Mouse (Mus musculus) neural tube, embryonic 12.5 days (tissue): ENCODE data around the gene Psma1. TPM values are rescaled to one million over a fixed set of nuclear protein-coding genes. Genes with fewer than 3 reads are reported as not detected.

Experiments
- ATAC-seq: fragments of 200-750 bp; cut with Nextera tagmentation; 2 replicates; pipeline ENCODE4 v1.8.0; 2017; ENCODE audit warnings: low read depth, mild to moderate bottlenecking, moderate TSS enrichment, moderate library complexity; ENCODE audit not compliant: low FRiP score
- H3K27ac ChIP-seq: fragments of 300-500 bp; sonication (generic); 2 replicates; pipeline ENCODE4 v1.5.1; 2016
- H3K27me3 ChIP-seq: fragments of 300-500 bp; sonication (generic); replicated peaks from 2 replicates; pipeline ENCODE4 v1.6.1; 2016; ENCODE audit warnings: mild to moderate bottlenecking
- H3K36me3 ChIP-seq: fragments of 300-500 bp; sonication (generic); 2 replicates; pipeline ENCODE4 v1.6.1; 2016; ENCODE audit warnings: mild to moderate bottlenecking
- H3K4me1 ChIP-seq: fragments of 300-500 bp; sonication (generic); 2 replicates; pipeline ENCODE4 v1.6.1; 2016
- H3K4me2 ChIP-seq: fragments of 300-500 bp; sonication (generic); replicated peaks from 2 replicates; pipeline ENCODE4 v1.6.1; 2016; ENCODE audit warnings: mild to moderate bottlenecking
- H3K4me3 ChIP-seq: fragments of 300-500 bp; sonication (generic); 2 replicates; pipeline ENCODE4 v1.5.1; 2016
- H3K9ac ChIP-seq: fragments of 300-500 bp; sonication (generic); 2 replicates; pipeline ENCODE4 v1.6.1; 2016; ENCODE audit warnings: mild to moderate bottlenecking
- H3K9me3 ChIP-seq: fragments of 300-500 bp; sonication (generic); 2 replicates; pipeline ENCODE4 v1.6.1; 2016; ENCODE audit warnings: mild to moderate bottlenecking
- WGBS: fragments of 180-500 bp; shearing (Covaris S2); methylation state at CpG from one replicate; pipeline ENCODE4 v1.1.7; 2016; 5-methylcytosine and 5-hydroxymethylcytosine counted together
- polyA plus RNA-seq: library from polyadenylated mRNA; unstranded; fragments of >200 nt; fragmentation: Nextera tagmentation; extraction: Ambion mirVana; gene quantifications from 2 replicates; pipeline ENCODE4 v1.2.1, GENCODE M21; 2016

Psma1 gene
- 368 and 370 TPM in 2 replicates for polyA plus RNA-seq

GRCm38 (mm10) chr7:114276005-114276752 is at the start of gene Psma1:
Gene Psma1 (minus strand): TSS chr7:114276118.
- WGBS: under 1% methylated on average over 39 of the region's 39 CpGs
- H3K27ac ChIP-seq: no peak within 1 kb of the TSS
- H3K9ac ChIP-seq: peak within 1 kb of the TSS; percentile 91

GRCm38 (mm10) chr7:114323527-114323926 is 47.6 kb upstream of the Psma1 start:
- no peak overlapping the region for H3K27ac ChIP-seq
- H3K4me1 ChIP-seq: peaks cover 5% of the 10 kb centered on the region
- ATAC-seq: no peak
- H3K4me3 ChIP-seq: no peak overlapping the region
- H3K27me3 ChIP-seq: no peaks in the 10 kb centered on the region
- no peaks in the 10 kb centered on the region for H3K36me3 ChIP-seq
- H3K4me2 ChIP-seq: no peak overlapping the region
- H3K9ac ChIP-seq: no peak overlapping the region
- 68% methylated on average over 1 of the region's 1 CpGs for WGBS
- no peaks in the 10 kb centered on the region for H3K9me3 ChIP-seq

More at GRCm38 (mm10) chr7:114276005-114276752, at the start of gene Psma1:
- H3K36me3 ChIP-seq: peaks cover 17% of the 10 kb centered on the region
- peak within 1 kb of the TSS; percentile 87 for H3K4me2 ChIP-seq
- H3K27me3 ChIP-seq: no peaks in the 10 kb centered on the region
- H3K4me3 ChIP-seq: peak within 1 kb of the TSS; percentile 93
- ATAC-seq: peak; percentile 92
- H3K9me3 ChIP-seq: no peaks in the 10 kb centered on the region
- peaks cover 4% of the 10 kb centered on the region; the same call in 1 of the 2 replicates for H3K4me1 ChIP-seq

- no peaks in the 10 kb centered on the region for H3K36me3 ChIP-seq
- no peak overlapping the region for H3K27ac ChIP-seq
- no peaks in the 10 kb centered on the region for H3K9me3 ChIP-seq
- peaks cover 5% of the 10 kb centered on the region for H3K4me1 ChIP-seq
- no peaks in the 10 kb centered on the region for H3K27me3 ChIP-seq
- WGBS: 65% methylated on average over 9 of the region's 9 CpGs
- H3K4me3 ChIP-seq: no peak overlapping the region
- H3K4me2 ChIP-seq: no peak overlapping the region
- ATAC-seq: no peak
- H3K9ac ChIP-seq: no peak overlapping the region
Observed at GRCm38 (mm10) chr7:114322531-114323441, 46.9 kb upstream of the Psma1 start.

- H3K9ac ChIP-seq: no peak overlapping the region
- no peak overlapping the region for H3K4me2 ChIP-seq
- H3K27me3 ChIP-seq: no peaks in the 10 kb centered on the region
- no peak for ATAC-seq
- H3K36me3 ChIP-seq: no peaks in the 10 kb centered on the region
- H3K4me1 ChIP-seq: peaks cover 5% of the 10 kb centered on the region
- no peak overlapping the region for H3K4me3 ChIP-seq
- H3K27ac ChIP-seq: no peak overlapping the region
- 51% methylated on average over 5 of the region's 5 CpGs for WGBS
- no peaks in the 10 kb centered on the region for H3K9me3 ChIP-seq
Observed at GRCm38 (mm10) chr7:114321694-114322372, 45.9 kb upstream of the Psma1 start.

GRCm38 (mm10) chr7:114317896-114318295 is 42.0 kb upstream of the Psma1 start:
- no peak overlapping the region for H3K4me2 ChIP-seq
- H3K9me3 ChIP-seq: no peaks in the 10 kb centered on the region
- peaks cover 5% of the 10 kb centered on the region for H3K4me1 ChIP-seq
- H3K27ac ChIP-seq: no peak overlapping the region
- H3K27me3 ChIP-seq: no peaks in the 10 kb centered on the region
- no peak for ATAC-seq
- WGBS: 75% methylated on average over 4 of the region's 4 CpGs
- H3K9ac ChIP-seq: no peak overlapping the region
- no peak overlapping the region for H3K4me3 ChIP-seq
- no peaks in the 10 kb centered on the region for H3K36me3 ChIP-seq

GRCm38 (mm10) chr7:114317389-114317792 is 41.5 kb upstream of the Psma1 start:
- H3K9ac ChIP-seq: no peak overlapping the region
- H3K27me3 ChIP-seq: no peaks in the 10 kb centered on the region
- no peaks in the 10 kb centered on the region for H3K36me3 ChIP-seq
- no peak overlapping the region for H3K27ac ChIP-seq
- WGBS: 69% methylated on average over 5 of the region's 5 CpGs
- H3K4me1 ChIP-seq: peaks cover 5% of the 10 kb centered on the region
- no peak for ATAC-seq
- no peak overlapping the region for H3K4me2 ChIP-seq
- no peak overlapping the region for H3K4me3 ChIP-seq
- H3K9me3 ChIP-seq: no peaks in the 10 kb centered on the region

GRCm38 (mm10) chr7:114316361-114316871 is 40.5 kb upstream of the Psma1 start:
- Histone ChIP-seq H3K4me2 (no peak overlapping the region), H3K27ac (no peak overlapping the region), H3K27me3 (no peaks in the 10 kb centered on the region), H3K4me3 (no peak overlapping the region), H3K36me3 (no peaks in the 10 kb centered on the region), H3K9ac (no peak overlapping the region), H3K4me1 (no peaks in the 10 kb centered on the region), H3K9me3 (no peaks in the 10 kb centered on the region)
- 35% methylated on average over 5 of the region's 5 CpGs for WGBS
- no peak for ATAC-seq

- H3K27ac ChIP-seq: no peak overlapping the region
- H3K4me1 ChIP-seq: no peaks in the 10 kb centered on the region
- no peak overlapping the region for H3K9ac ChIP-seq
- no peaks in the 10 kb centered on the region for H3K9me3 ChIP-seq
- H3K27me3 ChIP-seq: no peaks in the 10 kb centered on the region
- no peaks in the 10 kb centered on the region for H3K36me3 ChIP-seq
- ATAC-seq: no peak
- 80% methylated on average over 5 of the region's 5 CpGs for WGBS
- no peak overlapping the region for H3K4me3 ChIP-seq
- no peak overlapping the region for H3K4me2 ChIP-seq
Observed at GRCm38 (mm10) chr7:114311209-114311608, 35.3 kb upstream of the Psma1 start.

- 55% methylated on average over 4 of the region's 4 CpGs for WGBS
- no peak overlapping the region for H3K27ac ChIP-seq
- ATAC-seq: no peak
Observed at GRCm38 (mm10) chr7:114309020-114309419, 33.1 kb upstream of the Psma1 start.

GRCm38 (mm10) chr7:114301293-114301782 is 25.4 kb upstream of the Psma1 start:
- no peak for ATAC-seq

More at GRCm38 (mm10) chr7:114309020-114309419, 33.1 kb upstream of the Psma1 start:
- H3K9me3 ChIP-seq: no peaks in the 10 kb centered on the region
- no peak overlapping the region for H3K4me3 ChIP-seq
- no peaks in the 10 kb centered on the region for H3K27me3 ChIP-seq
- no peak overlapping the region for H3K9ac ChIP-seq
- H3K4me1 ChIP-seq: no peaks in the 10 kb centered on the region
- no peaks in the 10 kb centered on the region for H3K36me3 ChIP-seq
- H3K4me2 ChIP-seq: no peak overlapping the region

GRCm38 (mm10) chr7:114300782-114301181 is 24.9 kb upstream of the Psma1 start:
- Histone ChIP-seq H3K4me3 (no peak overlapping the region), H3K9ac (no peak overlapping the region), H3K9me3 (no peaks in the 10 kb centered on the region), H3K27ac (no peak overlapping the region), H3K4me1 (no peaks in the 10 kb centered on the region), H3K27me3 (no peaks in the 10 kb centered on the region), H3K4me2 (no peak overlapping the region), H3K36me3 (no peaks in the 10 kb centered on the region)
- WGBS: 88% methylated on average over 2 of the region's 2 CpGs
- ATAC-seq: no peak

More at GRCm38 (mm10) chr7:114301293-114301782, 25.4 kb upstream of the Psma1 start:
- H3K4me3 ChIP-seq: no peak overlapping the region
- 84% methylated on average over 4 of the region's 4 CpGs for WGBS
- H3K9me3 ChIP-seq: no peaks in the 10 kb centered on the region
- H3K36me3 ChIP-seq: no peaks in the 10 kb centered on the region
- H3K27ac ChIP-seq: no peak overlapping the region
- no peak overlapping the region for H3K9ac ChIP-seq
- no peaks in the 10 kb centered on the region for H3K4me1 ChIP-seq
- no peaks in the 10 kb centered on the region for H3K27me3 ChIP-seq
- no peak overlapping the region for H3K4me2 ChIP-seq
